Mouse (Mus musculus) left cerebral cortex, adult 9 months (tissue): Measurements from ENCODE around the gene Sbf2.
"Not testable (repeated sequence)": the region's sequence is repeated elsewhere in the genome, so short reads cannot be mapped to it uniquely, and the experiment has no call there.

Experiments
- DNase-seq, 2 experiments: peaks; one replicate each; pipeline ENCODE4 v3.0.0; 2022; ENCODE audit warnings: low spot score in 2 of 2

Sbf2 gene

DNA sequence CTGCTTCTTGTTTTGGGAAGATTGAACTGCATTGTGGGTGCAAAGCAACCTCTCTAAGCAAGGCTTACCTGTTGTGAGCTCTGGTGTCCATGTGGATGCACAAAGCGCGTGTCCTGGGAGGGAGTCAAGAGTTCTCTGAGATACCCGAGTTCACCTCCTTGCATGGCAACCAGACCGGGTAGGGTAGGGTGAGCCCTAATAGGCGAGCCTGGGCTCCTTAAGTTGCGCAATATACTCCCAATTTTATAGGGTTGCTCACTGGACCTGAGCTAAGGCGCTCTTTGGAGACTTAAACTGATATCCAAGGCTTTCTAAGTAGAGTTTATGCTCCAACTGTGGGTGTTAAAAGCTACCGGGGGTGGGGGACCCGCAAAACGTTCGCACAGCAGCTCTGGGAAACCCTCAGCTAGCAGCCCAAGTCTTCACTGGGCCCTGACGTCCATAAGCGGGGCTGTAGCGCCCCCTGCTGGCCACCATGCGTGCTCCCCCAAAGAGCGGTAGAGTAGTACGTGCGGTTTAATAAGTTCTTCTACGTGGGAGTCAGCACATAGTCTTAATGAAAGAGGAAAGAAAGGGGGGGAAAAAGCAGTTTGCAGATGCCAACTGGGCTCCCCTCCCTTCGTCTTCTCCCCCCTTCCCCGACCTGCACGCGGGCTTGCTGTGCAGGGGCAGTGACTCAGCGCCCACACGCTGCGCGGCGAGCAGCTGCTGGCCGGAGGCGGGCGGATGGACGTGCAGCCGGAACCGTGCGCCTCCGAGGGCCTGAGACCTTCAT, 15.4 kb upstream of the Sbf2 start:
- DNase-seq = peak in 1 of 2 experiments; percentile 86

DNA sequence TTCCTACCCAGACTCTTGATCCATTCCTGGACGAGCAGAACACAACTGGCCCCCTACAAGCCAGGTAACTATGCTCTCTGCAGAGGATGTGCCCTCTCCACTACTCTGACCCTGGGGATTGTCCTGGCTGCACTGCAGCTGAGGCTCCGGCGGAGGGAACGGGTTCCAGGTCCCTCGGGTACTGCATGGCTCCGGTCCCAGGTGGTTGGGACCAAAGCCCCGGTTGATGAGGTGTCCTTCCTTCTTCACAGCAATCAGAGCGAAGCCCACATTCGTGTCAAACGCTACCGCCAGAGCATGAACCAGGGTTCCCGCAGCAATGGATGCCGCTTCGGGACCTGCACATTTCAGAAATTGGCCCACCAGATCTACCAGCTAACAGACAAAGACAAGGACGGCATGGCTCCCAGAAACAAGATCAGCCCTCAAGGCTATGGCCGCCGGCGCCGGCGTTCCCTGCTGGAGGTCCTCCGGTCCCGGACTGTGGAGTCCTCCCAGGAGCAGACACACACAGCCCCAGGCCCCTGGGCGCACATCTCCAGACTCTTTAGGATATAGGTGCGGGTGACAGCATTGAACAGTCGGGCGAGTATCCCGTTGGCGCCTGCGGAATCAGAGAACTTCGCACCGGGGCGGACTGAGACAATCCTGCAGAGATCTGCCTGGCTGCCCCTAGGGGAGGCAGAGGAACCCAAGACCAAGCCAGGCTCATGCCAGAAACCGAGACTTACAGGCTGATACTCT, 14.1 kb upstream of the Sbf2 start:
- no peak for DNase-seq

DNA sequence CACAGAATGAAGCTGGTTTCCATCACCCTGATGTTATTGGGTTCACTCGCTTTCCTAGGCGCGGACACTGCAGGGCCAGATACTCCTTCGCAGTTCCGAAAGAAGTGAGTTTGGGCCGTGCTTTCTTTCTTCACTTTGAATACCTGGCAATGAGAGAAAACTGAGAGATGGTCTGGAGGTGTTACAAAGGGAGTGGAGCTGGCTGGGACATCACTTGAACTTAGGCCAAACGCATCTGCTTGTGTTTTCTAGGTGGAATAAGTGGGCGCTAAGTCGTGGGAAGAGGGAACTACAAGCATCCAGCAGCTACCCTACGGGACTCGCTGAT, 13.5 kb upstream of the Sbf2 start:
- no peak for DNase-seq

DNA sequence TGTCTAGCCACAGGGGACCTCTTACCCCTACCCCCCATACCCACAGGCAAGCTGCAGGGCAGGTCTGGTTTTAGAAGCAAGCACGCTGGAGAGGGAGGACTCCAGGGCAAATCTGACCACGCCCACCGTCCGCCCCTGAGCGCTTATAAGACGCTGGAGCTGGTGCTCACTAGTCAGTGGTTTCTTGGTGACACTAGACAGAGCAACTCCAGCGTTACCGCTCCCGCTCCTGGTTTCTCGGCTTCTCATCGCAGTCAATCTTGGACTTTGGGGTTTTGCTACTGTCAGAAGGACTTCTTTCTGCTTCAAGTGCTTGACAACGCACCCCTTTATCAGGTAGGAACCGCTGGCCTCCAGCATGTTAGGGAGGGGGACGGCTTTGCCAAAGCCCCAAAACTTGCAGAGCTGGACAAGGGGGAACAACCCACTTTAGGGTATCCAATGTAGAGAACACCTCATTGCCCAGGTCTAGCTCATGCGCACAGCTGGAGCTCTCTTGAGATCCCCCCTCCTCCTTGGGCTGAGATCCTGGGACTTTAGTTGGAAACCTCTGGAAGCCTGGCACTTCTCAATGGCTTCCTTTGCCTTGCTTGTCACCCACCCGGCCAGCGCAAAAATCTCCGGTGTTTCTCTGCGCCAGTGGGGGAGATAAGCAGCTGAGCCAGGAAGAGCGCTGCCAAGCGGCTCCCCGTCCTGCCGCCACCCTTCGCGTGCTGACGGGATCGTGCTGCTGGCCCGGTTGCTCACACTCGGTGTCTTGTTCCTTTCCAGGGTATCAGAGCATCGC, 13.0 kb upstream of the Sbf2 start, which contains the start of gene Adm:
Gene Adm (plus strand): TSS at position 176 of the 787 bp plus-strand sequence.
- DNase-seq = peak in 1 of 2 experiments; percentile 43

DNA sequence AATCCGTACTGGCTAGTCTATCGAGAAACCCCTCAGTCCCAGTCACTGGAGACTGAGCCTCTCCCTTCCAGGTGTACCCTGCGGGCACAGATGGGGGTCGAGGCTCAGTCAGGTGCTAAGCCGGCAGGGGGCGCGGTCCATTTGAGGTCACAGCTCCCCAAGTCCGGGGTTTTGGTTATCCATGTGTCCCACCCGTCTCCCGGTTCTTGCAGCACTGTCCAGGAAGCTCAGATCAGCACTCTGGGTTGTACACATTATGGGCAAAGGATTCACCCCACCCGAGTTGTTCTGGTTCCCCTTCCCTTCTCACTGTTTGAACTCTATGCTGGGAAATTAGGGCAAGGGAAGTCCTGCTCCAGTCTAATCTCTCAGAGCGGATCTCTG, 12.4 kb upstream of the Sbf2 start:
- no peak for DNase-seq

DNA sequence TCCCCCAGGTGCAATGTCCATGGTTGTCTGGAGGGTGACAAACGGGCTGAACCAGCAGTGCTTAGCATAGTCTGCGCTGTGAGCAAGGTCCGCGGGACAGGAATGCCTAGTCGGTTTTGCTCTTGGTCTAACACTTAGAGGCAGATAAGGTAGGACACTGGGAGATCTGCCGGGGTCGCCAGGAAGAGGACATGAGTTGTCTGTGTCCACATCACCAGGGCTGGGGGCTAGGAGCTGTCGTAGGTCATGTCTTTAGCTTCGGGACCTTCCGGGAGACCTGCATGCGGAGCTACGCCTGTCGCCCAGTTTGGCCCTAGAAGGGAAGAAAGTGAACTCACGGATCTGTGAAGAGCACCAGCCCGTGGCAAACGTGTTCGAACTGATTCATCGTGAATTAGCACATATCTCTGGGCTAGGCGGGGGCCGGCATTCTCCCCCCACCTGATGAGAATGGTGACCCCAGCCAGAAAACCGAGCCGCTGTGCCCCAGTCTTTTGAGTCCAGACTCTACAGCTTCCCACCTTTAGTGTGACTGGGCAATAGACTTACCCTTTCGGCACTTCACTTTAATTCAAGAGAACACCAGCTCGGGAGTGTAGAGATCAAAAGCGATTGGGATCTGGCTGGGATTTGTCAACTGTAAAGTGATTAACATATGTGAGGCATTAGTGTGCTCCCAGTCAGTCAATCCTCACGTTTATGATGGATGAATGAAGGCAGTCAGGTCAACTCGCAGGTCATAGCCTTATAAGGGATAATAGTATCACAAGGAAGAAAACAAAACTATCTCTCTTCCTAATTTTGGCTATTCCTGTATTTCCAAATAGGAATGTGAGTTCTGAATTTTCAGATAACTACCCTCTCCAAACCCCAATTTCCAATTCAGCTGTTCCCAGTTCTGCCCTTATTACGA, 11.7 kb upstream of the Sbf2 start:
- no peak for DNase-seq

DNA sequence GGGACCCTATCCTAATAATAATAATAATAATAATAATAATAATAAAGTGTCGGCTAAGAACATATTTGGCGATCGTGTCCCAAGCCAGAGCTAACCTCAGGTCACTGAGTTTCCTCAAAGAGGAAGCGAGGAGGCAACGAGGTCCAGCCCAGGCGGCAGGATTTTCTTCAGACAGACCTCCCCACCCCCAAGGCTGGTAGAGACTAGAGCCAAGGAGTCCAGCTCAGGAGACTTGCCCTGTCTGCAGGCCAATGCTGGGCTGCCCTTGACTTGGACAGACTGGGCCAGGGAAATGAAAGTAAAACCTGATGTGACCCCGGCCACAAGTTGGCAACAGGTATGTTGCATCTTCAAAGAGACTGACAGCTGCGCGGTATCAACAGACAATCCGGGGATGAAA, 10.8 kb upstream of the Sbf2 start:
- DNase-seq = no peak

DNA sequence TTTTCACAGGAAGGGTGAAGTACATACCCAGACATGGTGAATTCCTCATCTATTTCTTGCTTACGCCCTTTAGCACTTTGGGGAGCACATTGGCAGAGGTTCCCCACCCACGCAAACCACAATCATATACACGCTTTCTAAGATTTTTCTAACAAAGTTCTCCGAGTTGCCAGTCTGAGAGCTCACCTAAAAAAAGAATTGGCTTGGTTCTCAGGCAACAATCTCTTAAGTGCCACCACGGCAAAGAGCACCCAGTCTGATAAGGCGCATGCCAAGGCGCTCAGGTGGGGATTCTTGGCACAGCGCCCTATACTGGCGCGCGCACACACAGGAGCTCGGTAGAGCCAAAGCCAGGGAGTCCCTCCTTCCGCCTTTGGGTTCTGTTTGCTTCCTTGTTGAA, 10.2 kb upstream of the Sbf2 start:
- DNase-seq = no peak

DNA sequence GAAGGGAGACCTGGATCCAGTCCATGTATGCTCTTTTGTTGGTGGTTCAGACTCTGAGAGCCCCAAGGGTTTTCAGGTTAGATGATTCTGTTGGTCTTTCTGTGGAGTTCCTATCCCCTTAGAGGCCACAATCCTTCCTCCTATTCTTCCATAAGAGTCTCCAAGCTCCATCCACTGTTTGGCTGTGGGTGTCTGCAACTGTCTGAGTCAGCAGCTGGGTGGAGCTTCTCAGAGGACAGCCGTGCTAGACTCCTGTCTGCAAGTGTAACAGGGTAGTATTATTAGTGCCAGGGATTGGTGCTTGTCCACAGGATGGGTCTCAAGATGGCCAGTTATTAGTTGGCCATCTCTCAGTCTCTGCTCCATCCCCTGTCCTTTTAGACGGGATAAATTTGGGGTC, 9.3 kb upstream of the Sbf2 start:
- no peak for DNase-seq

DNA sequence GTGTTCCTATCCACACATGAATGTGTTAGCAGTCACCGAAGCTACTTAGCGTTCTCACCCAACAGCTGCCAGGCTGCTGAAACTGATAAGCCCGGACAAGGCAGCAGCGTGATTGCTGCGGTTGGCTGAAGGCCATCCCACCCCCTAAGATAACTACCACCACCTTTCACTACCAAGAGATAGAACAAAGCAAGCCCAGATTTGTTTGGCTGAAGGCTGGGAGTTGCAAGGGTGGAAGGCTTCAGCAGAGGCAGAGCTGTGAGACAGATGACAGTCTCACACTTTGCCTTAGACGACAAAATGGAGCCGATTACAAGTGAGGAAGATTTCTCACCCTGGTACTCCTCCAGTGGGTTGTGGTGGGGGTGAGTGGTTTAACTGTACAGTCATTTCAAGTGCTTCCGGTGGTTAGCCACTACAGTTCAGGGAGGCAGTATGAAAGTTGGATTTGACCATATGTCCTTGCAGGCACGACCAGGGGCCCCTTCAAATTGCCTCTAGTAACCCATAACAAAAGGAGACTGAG, 4.4 kb upstream of the Sbf2 start:
- DNase-seq = no peak

DNA sequence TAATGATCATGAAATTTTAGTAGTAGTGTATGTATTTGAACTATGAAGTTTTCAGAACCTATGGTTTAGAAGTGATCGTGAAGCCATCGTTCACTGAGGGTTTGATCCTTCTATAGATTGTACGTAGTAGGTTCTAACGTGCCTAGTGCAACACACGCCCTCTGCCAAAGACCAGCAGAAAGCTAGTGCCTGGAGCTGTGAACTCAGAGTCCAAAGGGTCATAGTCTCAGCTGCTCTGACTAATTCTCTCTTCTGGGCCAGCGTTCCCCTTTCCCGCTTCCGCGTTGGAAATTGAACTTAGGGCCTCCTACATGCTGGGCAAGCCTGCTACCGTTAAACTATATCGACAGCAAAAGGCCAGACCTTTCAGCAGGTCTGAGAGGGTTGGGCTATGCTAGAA, 1.1 kb upstream of the Sbf2 start:
- DNase-seq = no peak

DNA sequence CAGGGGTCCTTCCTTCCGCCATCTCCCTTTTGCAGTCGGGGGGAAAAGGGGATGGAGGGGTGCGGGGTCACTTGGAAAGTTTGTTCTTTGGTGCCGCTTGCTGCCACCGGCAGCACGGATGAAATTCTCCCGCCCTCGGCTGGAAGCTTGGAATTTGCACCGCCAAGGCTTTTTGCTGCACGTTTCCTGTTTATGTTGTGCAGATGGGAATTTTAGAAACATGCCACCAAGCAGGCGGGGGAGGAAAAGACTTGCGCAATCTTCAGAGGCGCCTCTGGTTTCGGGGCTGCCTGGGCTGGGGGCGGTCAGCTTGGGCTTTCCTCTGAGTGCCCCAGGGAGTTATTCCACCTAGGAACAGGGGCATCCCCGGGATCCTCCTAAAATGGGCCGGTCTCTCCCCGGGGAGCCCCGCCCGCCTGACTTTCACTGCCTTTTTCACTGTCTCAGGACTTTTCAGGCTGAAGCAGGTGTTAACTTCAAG, 469 bp upstream of the Sbf2 start:
- DNase-seq = peak in 1 of 2 experiments; percentile 61

DNA sequence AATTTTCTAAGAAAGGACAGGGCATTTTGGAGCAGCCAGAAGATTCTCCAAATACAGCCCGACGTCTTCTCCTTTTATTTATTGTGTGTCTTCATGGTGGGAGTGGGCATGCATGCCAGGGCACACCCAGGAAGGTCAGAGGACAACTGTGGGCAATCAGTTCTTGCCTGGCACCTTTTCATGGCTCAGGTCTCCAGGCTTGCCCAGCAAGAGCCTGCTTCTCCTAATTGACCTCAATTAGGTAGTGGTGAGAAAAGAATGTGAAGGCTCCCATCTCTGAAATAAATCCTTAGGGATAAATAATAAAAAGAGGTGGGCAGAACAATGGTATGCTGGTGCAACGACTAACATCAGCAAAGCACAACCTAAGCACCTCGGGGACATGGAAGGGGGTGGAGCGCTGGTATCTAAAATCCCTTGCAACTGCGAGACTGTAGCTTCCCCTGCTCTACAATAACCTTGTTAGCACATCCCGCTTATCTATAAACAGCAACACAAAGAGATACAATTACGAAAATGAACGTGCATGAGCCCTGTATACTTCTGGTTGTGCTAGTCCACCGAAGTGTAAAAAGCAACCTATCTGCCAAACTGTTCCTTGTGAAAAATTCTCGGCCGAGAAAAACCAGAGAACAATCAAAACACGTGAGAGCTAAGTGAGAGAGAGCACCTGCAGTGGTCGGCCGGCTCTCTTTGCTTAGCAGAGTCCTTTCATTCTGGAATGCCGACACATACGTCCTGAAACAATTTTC, 1.2 kb downstream of the Sbf2 start:
- DNase-seq = no peak

DNA sequence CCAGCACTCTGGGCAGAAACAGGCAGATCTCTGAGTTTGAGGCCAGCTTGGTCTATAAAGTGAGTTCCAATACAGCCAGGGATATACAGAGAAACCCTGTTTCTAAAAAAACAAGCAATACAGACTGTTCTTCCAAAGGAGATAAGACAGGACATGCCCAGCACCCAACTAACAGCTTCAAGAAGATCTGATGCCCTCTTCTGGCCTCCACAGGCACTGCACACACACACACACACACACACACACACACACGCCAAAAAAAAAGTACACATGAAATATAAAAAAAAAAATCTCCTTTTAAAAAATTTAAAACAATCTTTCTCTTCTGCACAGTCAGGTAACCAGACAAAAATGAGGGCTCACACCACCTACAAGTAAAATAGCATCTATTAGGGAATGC, 7.8 kb downstream of the Sbf2 start:
- no peak for DNase-seq

DNA sequence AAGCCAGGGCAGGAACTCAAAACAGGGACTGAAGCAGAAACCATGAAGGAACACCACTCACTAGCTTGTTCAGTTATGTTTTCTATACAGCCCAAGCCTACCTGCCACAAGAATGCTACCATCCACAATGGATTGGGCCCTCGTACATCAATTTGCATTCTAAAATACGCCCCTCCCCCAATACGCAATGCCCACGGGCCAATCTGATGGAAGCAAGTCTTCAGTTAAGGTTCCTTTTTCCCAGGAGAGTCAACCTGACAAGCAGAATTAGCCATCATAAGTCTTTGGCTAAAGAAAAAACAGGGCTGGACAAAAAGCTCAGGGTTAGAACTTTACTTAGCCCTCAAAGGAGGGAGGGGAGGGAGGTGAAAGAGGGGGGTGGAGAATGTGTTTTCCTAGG, 9.2 kb downstream of the Sbf2 start:
- no peak for DNase-seq

DNA sequence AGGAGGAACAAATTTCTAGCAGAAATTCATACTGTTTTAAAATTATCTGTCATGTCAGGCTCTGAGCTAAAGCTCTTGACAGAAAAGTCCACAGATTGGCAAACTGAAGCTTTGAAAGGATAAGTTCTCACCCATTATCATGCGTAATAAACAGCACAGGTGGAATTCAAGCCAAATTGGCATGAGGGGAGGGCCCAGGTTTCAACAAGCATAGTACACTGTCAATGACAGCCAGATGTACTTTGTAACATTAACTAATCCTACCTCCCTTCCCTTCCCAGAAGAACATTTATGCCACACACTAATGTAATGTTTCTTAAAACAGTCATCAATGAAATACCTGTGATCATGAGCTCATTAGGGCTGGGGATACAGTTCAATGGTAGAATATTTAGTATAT, 17.6 kb downstream of the Sbf2 start:
- no peak for DNase-seq

DNA sequence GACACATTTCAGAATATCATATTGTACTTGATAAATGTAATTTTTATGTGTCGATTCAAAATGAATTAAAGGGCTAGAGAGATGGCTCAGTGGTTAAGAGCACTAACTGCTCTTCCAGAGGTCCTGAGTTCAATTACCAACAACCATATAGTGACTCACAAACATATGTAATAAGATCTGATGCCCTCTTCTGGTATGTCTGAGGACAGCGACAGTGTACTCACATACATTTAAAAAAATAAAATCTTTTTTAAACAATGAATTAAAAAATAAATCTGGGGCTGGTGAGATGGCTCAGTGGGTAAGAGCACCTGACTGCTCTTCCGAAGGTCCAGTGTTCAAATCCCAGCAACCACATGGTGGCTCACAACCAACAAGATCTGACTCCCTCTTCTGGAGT, 20.7 kb downstream of the Sbf2 start:
- DNase-seq = not testable (repeated sequence)

DNA sequence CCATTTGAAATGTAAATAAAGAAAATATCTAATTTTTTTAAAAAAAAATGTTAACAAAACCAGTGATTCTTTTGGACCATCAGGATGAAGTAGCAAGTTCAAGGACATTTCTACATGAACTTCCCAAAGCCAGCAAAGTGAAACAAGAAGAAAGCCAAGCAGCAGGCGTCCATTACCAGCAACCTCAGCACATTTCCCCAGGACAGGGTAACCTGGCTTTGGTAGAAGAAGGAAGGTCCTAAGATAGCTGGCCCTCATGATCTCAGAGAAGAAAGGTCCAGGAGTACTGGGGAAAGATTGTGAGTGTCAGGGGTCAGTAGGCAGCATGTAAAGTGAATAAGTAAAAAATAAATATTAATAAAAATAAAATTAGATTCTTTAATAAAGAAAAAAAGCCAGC, 27.0 kb downstream of the Sbf2 start:
- DNase-seq = no peak

DNA sequence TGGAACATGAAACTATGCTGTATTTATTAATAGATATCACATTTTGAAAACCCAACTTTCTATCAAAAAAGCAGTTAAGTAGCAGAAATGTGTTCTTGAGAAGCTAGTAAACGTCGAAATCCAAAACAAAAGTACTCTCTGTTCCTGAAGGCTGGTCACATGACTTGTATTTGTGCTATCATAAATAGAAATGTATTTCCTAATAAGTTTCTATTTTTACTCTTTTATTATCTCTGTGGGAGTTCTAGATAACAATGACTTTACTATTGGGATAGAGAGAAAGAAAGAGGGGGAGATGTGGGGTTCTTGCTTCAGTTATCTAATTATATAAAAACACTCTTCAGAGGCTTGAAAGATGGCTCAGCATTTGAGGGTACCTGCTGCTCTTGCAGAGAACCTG, 29.5 kb downstream of the Sbf2 start:
- DNase-seq = no peak

DNA sequence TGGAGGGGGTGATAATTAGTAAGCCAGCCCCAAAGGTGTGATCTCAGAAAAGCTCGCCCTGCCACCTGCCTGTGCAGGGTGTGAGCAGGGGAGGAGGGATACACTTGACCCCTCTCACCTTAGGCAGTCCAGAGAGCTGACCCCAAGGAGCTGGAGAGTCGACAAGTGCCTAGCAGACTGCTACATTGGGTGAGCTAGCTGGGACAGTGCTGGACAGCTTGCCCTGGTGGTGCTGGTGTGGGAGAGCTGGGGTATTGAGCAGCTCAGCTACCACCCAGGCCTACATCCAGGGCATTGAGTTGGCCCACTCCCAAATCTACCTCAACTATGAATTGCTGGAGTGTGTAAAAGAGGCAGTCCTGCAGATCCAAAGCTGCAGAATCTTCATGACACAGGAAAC, 30.6 kb downstream of the Sbf2 start:
- no peak for DNase-seq

DNA sequence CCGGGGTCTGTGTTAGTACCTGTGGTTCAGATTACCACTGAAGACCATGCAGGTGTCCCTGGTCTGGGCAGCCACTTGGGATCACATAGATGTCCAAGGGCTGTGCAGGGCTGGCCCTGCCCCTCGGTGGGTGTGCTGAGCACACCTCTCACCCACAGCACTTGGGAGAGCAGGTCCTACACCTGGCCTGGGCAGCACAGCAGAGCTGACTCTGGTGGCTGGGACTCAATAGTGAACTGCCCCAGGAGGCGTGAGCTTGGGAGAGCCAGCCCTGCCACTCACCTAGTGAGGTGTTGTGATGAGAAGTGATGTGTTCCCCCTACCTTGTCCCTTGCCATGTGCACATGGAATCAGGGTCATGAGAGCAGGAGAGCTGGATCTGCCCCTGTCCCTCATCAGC, 31.0 kb downstream of the Sbf2 start:
- no peak for DNase-seq
